Mouse (Mus musculus): ENCODE data around the gene Stim1. TPM values are rescaled to one million over a fixed set of nuclear protein-coding genes. Genes with fewer than 3 reads are reported as not detected.

Stim1 gene
- total and polyA plus RNA-seq, 3 experiments = 10.2 to 26.6 (median 23.9) TPM

DNA sequence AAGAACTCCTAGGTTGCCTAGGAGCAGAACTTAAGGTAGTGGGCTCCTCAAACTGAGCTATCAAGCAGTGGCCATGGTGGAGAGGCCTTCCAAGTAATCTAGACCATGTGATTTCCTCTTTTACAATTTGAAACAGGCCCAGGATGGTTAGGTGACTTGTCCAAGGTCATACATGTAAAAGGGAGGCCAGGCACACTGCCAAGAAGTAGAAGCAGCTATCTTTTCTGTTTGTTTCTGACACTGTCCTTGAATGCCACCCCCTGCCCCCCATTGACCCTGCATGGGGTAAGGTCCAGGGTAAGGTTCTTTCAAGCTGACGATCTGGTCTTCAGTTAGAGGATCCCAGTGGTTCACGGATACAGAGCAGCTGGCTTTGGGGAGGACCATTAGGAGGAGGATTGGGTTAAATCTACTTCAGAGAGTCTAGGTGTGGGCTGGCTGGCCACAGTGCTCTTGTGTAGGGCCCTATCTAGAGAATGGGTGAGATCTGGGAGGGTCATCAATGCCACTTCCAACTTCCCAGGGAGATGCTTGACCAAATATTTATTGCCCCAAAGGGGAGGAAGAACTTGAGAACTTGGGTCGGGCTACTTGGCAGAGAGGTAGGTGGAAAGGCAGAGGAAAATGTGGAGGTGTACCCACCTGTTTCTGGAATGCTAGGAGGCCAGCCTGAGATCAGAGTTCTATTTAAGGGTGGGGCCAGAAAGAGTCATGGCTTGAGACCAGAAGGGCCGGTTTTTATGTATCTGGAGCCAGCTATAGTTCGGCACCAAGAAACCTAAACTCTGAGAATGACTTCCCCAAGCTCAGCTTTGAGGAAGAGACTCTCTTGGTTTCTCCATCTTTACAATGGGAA lies 43.5 kb upstream of the Stim1 start:
- no peak overlapping the region for H3K4me2 ChIP-seq (ENCODE audit: insufficient read depth, low read depth, poor library complexity, severe bottlenecking)
- no peaks in the 10 kb centered on the region for H3K79me2 ChIP-seq (replicated peaks; ENCODE audit: control insufficient read depth, extremely low read depth, insufficient read depth, poor library complexity, severe bottlenecking)
- H3K4me3 ChIP-seq (replicated peaks in 1 of 3; ENCODE audit: low read depth in 2 of 3, low read length in 2 of 3, poor library complexity in 1 of 3) = no peak overlapping the region
- no peaks in the 10 kb centered on the region for H3K9me3 ChIP-seq (replicated peaks; ENCODE audit: low read length)
- peaks cover 0 to 25% of the 10 kb centered on the region in 2 experiments for H3K36me3 ChIP-seq (replicated peaks in 1 of 2; ENCODE audit: control insufficient read depth in 1 of 2, insufficient read depth in 1 of 2, low read length in 1 of 2)
- no peaks in the 10 kb centered on the region for H3K27me3 ChIP-seq (replicated peaks)
- dilution Hi-C loops (cut with MboI; ENCODE audit: extremely low pct_ligation_motif_present, extremely low pct_unique_long_range_greater_than_20kb, low sequenced_read_pairs) = no loop called here
- H3K4me1 ChIP-seq (ENCODE audit: control insufficient read depth in 1 of 2, insufficient read depth in 2 of 2) = peaks cover 0 to 9% of the 10 kb centered on the region in 2 experiments; a peak in 2 of 4 replicates
- TF ChIP-seq NELFE (IDR thresholded peaks at IDR 0.05; ENCODE audit: low read depth, low read length) (no peak), MAFK (IDR thresholded peaks at IDR 0.05; ENCODE audit: insufficient replicate concordance, low read length) (no peak)
- in situ Hi-C loops (cut with MboI; ENCODE audit: low pct_ligation_motif_present, low pct_unique_long_range_greater_than_20kb, low sequenced_read_pairs) = no loop called here
- H3K9ac ChIP-seq (ENCODE audit: insufficient read depth, low read depth) = no peak overlapping the region
- DNase-seq (ENCODE audit: extremely low read depth) = no peak
- no peak overlapping the region for H3K27ac ChIP-seq (ENCODE audit: insufficient read depth, low read depth)

DNA sequence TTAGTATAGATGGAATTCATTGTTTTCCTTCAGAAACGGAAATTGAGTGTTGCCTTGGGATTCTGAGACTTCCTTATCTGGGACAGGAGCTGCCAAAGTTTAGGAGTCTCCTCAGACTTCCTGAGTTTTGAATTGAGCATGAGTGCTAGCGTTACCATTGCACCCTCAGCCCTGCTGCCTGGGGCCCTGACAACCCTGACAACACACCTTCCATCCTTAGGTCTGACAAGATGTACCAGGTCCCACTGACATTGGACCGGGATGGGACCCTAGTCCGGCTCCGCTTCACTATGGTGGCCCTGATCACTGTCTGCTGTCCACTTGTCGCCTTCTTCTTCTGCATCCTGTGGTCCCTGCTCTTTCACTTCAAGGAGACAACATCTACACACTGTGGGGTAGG lies 41.6 kb upstream of the Stim1 start:
- Histone ChIP-seq H3K9me3 (replicated peaks; ENCODE audit: low read length) (no peaks in the 10 kb centered on the region), H3K27ac (ENCODE audit: insufficient read depth, low read depth) (no peak overlapping the region), H3K27me3 (replicated peaks) (no peaks in the 10 kb centered on the region), H3K4me2 (ENCODE audit: insufficient read depth, low read depth, poor library complexity, severe bottlenecking) (no peak overlapping the region), H3K4me3 (replicated peaks in 1 of 3; ENCODE audit: low read depth in 2 of 3, low read length in 2 of 3, poor library complexity in 1 of 3) (no peak overlapping the region), H3K36me3 (replicated peaks in 1 of 2; ENCODE audit: control insufficient read depth in 1 of 2, insufficient read depth in 1 of 2, low read length in 1 of 2) (peaks cover 0 to 36% of the 10 kb centered on the region in 2 experiments), H3K4me1 (ENCODE audit: control insufficient read depth in 1 of 2, insufficient read depth in 2 of 2) (peaks cover 0 to 11% of the 10 kb centered on the region in 2 experiments; a peak in 2 of 4 replicates), H3K79me2 (replicated peaks; ENCODE audit: control insufficient read depth, extremely low read depth, insufficient read depth, poor library complexity, severe bottlenecking) (no peaks in the 10 kb centered on the region), H3K9ac (ENCODE audit: insufficient read depth, low read depth) (no peak overlapping the region)
- in situ Hi-C loops (cut with MboI; ENCODE audit: low pct_ligation_motif_present, low pct_unique_long_range_greater_than_20kb, low sequenced_read_pairs) = no loop called here
- dilution Hi-C loops (cut with MboI; ENCODE audit: extremely low pct_ligation_motif_present, extremely low pct_unique_long_range_greater_than_20kb, low sequenced_read_pairs) = no loop called here
- no peak for DNase-seq (ENCODE audit: extremely low read depth)
- TF ChIP-seq ZNF384 (IDR thresholded peaks at IDR 0.05; ENCODE audit: low read depth, low read length) (no peak), ZC3H11A (IDR thresholded peaks at IDR 0.05; ENCODE audit: low read depth, low read length) (no peak), MXI1 (IDR thresholded peaks at IDR 0.05; ENCODE audit: low read depth, low read length) (no peak), SIN3A (IDR thresholded peaks at IDR 0.05; ENCODE audit: low read length) (no peak), EP300 (IDR thresholded peaks at IDR 0.05; ENCODE audit: low read length) (no peak), RAD21 (IDR thresholded peaks at IDR 0.05; ENCODE audit: low read depth, low read length) (no peak), PAX5 (IDR thresholded peaks at IDR 0.05; ENCODE audit: low read length) (no peak)

DNA sequence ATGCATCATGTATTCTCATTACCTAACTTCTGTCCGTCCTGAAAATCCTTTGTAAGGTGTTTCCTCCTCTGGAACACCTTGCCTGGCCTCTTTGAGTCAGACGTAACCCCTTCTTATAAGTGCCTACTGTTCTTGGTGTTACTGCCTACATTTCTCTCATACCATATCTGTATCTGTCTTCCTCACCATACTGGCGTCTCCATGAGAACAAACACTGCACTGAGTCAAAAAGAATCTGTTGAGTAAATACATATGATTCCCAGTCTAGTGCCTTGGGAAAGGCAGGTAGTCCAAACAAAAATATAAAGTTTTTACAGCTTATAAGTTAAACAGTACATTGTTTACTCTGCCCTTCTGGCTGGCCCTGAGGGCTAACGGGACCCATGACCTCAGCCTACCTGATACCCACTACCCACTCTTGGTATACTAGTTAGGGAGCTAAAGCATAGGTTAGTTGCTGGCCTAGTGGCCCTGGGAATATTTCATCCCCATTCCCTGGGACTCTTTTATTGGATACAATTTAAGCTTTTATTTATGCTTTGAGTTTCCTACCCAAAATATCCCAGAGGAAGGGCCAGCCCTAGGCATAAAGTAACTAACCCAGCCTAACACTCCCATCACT lies 39.4 kb upstream of the Stim1 start:
- no peak for TF ChIP-seq ZMIZ1 (IDR thresholded peaks at IDR 0.05; ENCODE audit: low read depth, low read length)
- no peak for TF ChIP-seq MAZ (IDR thresholded peaks at IDR 0.05; ENCODE audit: low read depth, low read length)
- TF ChIP-seq MEF2A (IDR thresholded peaks at IDR 0.05; ENCODE audit: borderline replicate concordance, low read depth, low read length) = no peak
- no peak for TF ChIP-seq BHLHE40 (IDR thresholded peaks at IDR 0.05; ENCODE audit: low read depth, low read length)
- no peak for TF ChIP-seq E2F4 (IDR thresholded peaks at IDR 0.05; ENCODE audit: insufficient replicate concordance, low read depth, low read length)
- TF ChIP-seq ZC3H11A (IDR thresholded peaks at IDR 0.05; ENCODE audit: low read depth, low read length) = no peak
- TF ChIP-seq CTCF (conservative IDR thresholded peaks at IDR 0.05 in 1 of 2, IDR thresholded peaks at IDR 0.05 in 1 of 2; ENCODE audit: low read depth in 2 of 2, low read length in 2 of 2) = no peak
- TF ChIP-seq SIN3A (IDR thresholded peaks at IDR 0.05; ENCODE audit: low read length) = no peak
- TF ChIP-seq ETS1 (conservative IDR thresholded peaks at IDR 0.05; ENCODE audit: low read depth, low read length) = no peak
- no peak for TF ChIP-seq CHD2 (IDR thresholded peaks at IDR 0.05; ENCODE audit: low read length)
- no peak for TF ChIP-seq MAFK (IDR thresholded peaks at IDR 0.05; ENCODE audit: insufficient replicate concordance, low read length)
- in situ Hi-C loops (cut with MboI; ENCODE audit: low pct_ligation_motif_present, low pct_unique_long_range_greater_than_20kb, low sequenced_read_pairs) (no loop called here), dilution Hi-C loops (cut with MboI; ENCODE audit: extremely low pct_ligation_motif_present, extremely low pct_unique_long_range_greater_than_20kb, low sequenced_read_pairs) (no loop called here)
- no peak for DNase-seq (ENCODE audit: extremely low read depth)
- H3K9ac ChIP-seq (ENCODE audit: insufficient read depth, low read depth) = no peak overlapping the region
- no peak overlapping the region for H3K27ac ChIP-seq (ENCODE audit: insufficient read depth, low read depth)
- H3K79me2 ChIP-seq (replicated peaks; ENCODE audit: control insufficient read depth, extremely low read depth, insufficient read depth, poor library complexity, severe bottlenecking) = no peaks in the 10 kb centered on the region
- peaks cover 0 to 10% of the 10 kb centered on the region in 2 experiments; a peak in 2 of 4 replicates for H3K4me1 ChIP-seq (ENCODE audit: control insufficient read depth in 1 of 2, insufficient read depth in 2 of 2)
- peaks cover 0 to 46% of the 10 kb centered on the region in 2 experiments for H3K36me3 ChIP-seq (replicated peaks in 1 of 2; ENCODE audit: control insufficient read depth in 1 of 2, insufficient read depth in 1 of 2, low read length in 1 of 2)
- H3K4me3 ChIP-seq (replicated peaks in 1 of 3; ENCODE audit: low read depth in 2 of 3, low read length in 2 of 3, poor library complexity in 1 of 3) = no peak overlapping the region
- H3K9me3 ChIP-seq (replicated peaks; ENCODE audit: low read length) = no peaks in the 10 kb centered on the region
- no peaks in the 10 kb centered on the region for H3K27me3 ChIP-seq (replicated peaks)
- no peak overlapping the region for H3K4me2 ChIP-seq (ENCODE audit: insufficient read depth, low read depth, poor library complexity, severe bottlenecking)

All from CH12.LX (cell line).